Mouse (Mus musculus) spleen, adult 2 months (tissue): Measurements from ENCODE around the gene Dip2a. TPM values are rescaled to one million over a fixed set of nuclear protein-coding genes. Genes with fewer than 3 reads are reported as not detected.

Source experiments
- DNase-seq, 2 experiments: peaks; one replicate each; pipeline versions ENCODE4 v3.0.0 to v3.0.0-alpha.2; 2012 to 2021; ENCODE audit warnings: low spot score in 2 of 2, low read depth in 1 of 2
- H3K27ac ChIP-seq: fragments of 200-500 bp; 2 replicates; pipeline ENCODE4 v1.5.1; 2012; ENCODE audit warnings: low read length, inconsistent platforms; ENCODE audit not compliant: insufficient read depth
- H3K27me3 ChIP-seq: fragments of 200-500 bp; 2 replicates; pipeline ENCODE4 v1.6.1; 2012; ENCODE audit warnings: mild to moderate bottlenecking, moderate library complexity, low read length, inconsistent platforms; ENCODE audit not compliant: control insufficient read depth, insufficient read depth
- H3K36me3 ChIP-seq: fragments of 200-500 bp; 2 replicates; pipeline ENCODE4 v1.6.1; 2012; ENCODE audit warnings: mild to moderate bottlenecking, low read length, inconsistent platforms; ENCODE audit not compliant: control insufficient read depth, insufficient read depth
- H3K4me1 ChIP-seq: fragments of 200-500 bp; 2 replicates; pipeline ENCODE4 v1.6.1; 2011; ENCODE audit warnings: inconsistent platforms; ENCODE audit not compliant: control insufficient read depth, insufficient read depth, insufficient read length
- H3K4me3 ChIP-seq: fragments of 200-500 bp; 2 replicates; pipeline ENCODE4 v1.5.1; 2011; ENCODE audit warnings: mild to moderate bottlenecking, inconsistent platforms; ENCODE audit not compliant: insufficient read depth, insufficient read length; ENCODE audit errors: extremely low read depth
- CTCF ChIP-seq: fragments of 200-500 bp; IDR thresholded peaks from 2 replicates; pipeline ENCODE4 v1.5.1; 2011; ENCODE audit warnings: mild to moderate bottlenecking, inconsistent platforms; ENCODE audit not compliant: insufficient read depth, insufficient read length, insufficient replicate concordance; ENCODE audit errors: extremely low read depth
- POLR2A ChIP-seq: fragments of 200-500 bp; IDR thresholded peaks from 2 replicates; pipeline ENCODE4 v1.6.1; 2011; ENCODE audit warnings: low read depth, low read length, inconsistent platforms
- WGBS: fragments of 180-500 bp; shearing (Covaris S2); methylation state at CpG from one replicate; pipeline ENCODE4 v1.1.7; 2018; 5-methylcytosine and 5-hydroxymethylcytosine counted together
- polyA plus RNA-seq: library from polyadenylated mRNA; depleted of rRNA; stranded (reverse); fragments of >200 nt; gene quantifications from 2 replicates; pipeline ENCODE4 v1.2.3, GENCODE M21; 2012

Dip2a gene
- polyA plus RNA-seq, 1 experiment = 7.1 TPM

- whole genome bisulfite sequencing = 89% methylated on average over 11 of the region's 11 CpGs
- Histone ChIP-seq H3K36me3 (no peaks in the 10 kb centered on the region; the same call in 1 of the 2 replicates), H3K4me3 (no peak overlapping the region), H3K4me1 (no peaks in the 10 kb centered on the region), H3K27ac (no peak overlapping the region), H3K27me3 (no peaks in the 10 kb centered on the region)
- no peak for DNase-seq
- TF ChIP-seq POLR2A (no peak), CTCF (no peak)
Measured at GRCm38 (mm10) chr10:76288268-76288993, 56.7 kb downstream of the Dip2a start.

DNA sequence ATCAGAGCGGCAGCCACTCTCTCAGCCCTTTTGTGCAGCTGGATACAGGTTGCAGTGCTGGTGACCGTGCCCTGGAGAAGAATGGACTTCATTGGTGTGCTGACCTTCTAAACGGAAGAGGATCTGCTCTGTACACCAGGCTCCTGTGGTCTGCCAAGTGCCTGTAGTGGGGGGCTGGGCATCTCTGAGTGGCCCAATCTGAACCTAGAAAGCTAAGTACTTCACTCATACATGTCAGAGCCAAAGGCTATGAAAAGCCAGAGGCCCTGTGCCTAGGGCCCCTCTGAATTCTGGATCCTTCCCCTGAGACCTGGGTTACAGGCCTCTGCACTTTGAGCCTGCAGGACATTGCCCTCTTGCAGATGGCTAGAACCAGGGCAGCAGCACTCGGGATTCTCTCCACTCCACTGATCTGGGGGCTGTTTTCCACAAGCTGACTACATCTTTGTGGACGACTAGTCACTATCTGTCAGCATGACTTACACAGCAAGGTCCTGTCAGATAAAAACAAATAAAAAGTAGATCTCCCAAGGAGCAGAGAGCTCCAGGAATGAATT is 66.5 kb downstream of the Dip2a start:
- no peaks in the 10 kb centered on the region for H3K36me3 ChIP-seq
- 88% methylated on average over 5 of the region's 5 CpGs for WGBS
- no peak for DNase-seq

DNA sequence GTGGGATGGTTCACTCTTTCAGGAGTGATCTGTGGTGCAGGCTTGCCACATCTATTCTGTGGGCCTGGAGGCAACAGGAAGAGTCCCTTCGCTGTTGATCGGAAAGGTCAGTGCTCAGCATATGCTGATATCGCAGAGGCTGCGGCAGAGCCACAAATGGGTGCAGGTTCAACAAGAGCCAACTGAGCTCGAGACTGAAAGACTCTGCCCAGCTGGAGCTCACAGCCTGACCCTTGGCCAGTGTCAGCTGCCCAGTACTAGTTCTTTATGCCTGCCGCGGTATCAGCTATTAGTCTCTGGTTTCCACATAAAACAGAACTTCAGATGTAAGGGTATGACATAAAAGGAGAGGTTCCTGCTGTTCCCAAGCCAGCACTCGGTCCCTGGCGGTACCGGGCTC is 69.8 kb downstream of the Dip2a start:
- TF ChIP-seq CTCF = no peak
- TF ChIP-seq POLR2A = no peak
- H3K4me3 ChIP-seq = no peak overlapping the region
- H3K27me3 ChIP-seq = no peaks in the 10 kb centered on the region
- DNase-seq = no peak
- WGBS = 92% methylated on average over 10 of the region's 10 CpGs
- H3K27ac ChIP-seq = no peak overlapping the region
- no peaks in the 10 kb centered on the region for H3K36me3 ChIP-seq
- H3K4me1 ChIP-seq = no peaks in the 10 kb centered on the region

More for the DNA sequence above, 66.5 kb downstream of the Dip2a start:
- H3K27me3 ChIP-seq = no peaks in the 10 kb centered on the region
- H3K27ac ChIP-seq = no peak overlapping the region
- no peak overlapping the region for H3K4me3 ChIP-seq
- TF ChIP-seq CTCF = no peak
- no peak for TF ChIP-seq POLR2A
- H3K4me1 ChIP-seq = no peaks in the 10 kb centered on the region

GRCm38 (mm10) chr10:76271238-76271637 is 73.9 kb downstream of the Dip2a start:
- peak; percentile 19 to 38 for DNase-seq
- Histone ChIP-seq H3K4me1 (no peaks in the 10 kb centered on the region), H3K36me3 (no peaks in the 10 kb centered on the region), H3K4me3 (no peak overlapping the region), H3K27me3 (no peaks in the 10 kb centered on the region), H3K27ac (no peak overlapping the region)
- no peak for TF ChIP-seq POLR2A
- peak; percentile 63; the same call in 1 of the 2 replicates for TF ChIP-seq CTCF
- WGBS = 30% methylated on average over 8 of the region's 8 CpGs

GRCm38 (mm10) chr10:76262431-76262830 is 82.7 kb downstream of the Dip2a start:
- H3K4me1 ChIP-seq = peaks cover 3% of the 10 kb centered on the region; the same call in 1 of the 2 replicates
- H3K4me3 ChIP-seq = no peak overlapping the region
- 92% methylated on average over 4 of the region's 4 CpGs for WGBS
- H3K36me3 ChIP-seq = no peaks in the 10 kb centered on the region
- no peak for DNase-seq
- no peak overlapping the region for H3K27ac ChIP-seq
- no peak for TF ChIP-seq CTCF
- TF ChIP-seq POLR2A = no peak
- H3K27me3 ChIP-seq = no peaks in the 10 kb centered on the region

DNA sequence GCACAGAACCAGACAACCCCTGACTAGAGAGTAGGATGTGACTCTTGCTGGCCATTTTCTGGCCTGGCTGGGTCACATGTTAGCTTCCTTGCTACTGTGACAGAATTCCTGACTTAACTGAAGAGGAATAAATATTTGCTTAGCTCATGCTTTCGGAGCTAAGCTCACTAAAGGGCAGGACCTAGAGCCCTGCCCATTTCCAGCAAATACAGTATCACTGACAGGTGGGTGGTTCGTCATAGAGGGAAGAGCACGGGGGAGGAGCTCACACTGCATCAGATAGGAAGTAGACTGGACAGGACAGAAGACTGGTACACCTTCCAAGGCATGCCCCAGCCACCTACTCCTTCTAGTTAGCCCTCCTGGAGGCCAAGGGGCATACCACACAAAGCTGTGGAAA is 83.6 kb downstream of the Dip2a start:
- Histone ChIP-seq H3K27ac (no peak overlapping the region), H3K4me1 (peaks cover 3% of the 10 kb centered on the region; the same call in 1 of the 2 replicates), H3K27me3 (no peaks in the 10 kb centered on the region), H3K36me3 (no peaks in the 10 kb centered on the region), H3K4me3 (no peak overlapping the region)
- DNase-seq = no peak
- no peak for TF ChIP-seq CTCF
- no peak for TF ChIP-seq POLR2A
- 76% methylated on average over 3 of the region's 3 CpGs for WGBS

DNA sequence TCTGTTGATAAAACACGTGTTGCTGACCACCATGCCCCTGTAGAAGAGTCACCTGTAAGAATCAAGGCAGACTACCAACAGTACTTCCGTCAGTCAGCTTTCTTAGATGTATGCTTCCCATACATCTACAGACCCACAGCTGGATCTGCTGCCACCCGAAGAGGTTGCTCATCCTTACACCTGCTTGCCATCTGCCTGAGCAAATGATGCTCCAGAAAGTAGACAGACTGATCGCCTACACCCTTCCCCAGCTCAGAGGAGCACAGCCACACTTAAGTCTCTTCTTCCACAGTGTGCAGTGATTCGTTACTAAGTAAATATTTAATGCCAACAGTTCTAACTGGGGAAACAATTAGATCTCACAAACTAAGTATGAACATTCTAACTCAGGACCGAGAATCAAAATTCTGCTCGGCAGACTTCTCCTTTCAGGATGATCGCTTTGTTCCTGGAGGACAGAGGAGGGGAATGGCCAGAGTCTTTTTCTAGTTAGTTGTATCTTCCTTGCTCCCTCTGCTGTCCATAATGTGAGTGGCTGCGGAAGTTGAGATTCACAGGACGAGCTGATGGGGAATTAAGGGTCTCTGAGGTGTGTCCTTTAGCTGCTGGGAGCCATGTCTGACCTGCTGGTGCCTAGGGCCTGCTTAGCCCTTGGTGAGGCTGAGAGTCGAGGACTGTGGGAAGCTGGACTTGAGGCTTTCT is 84.6 kb downstream of the Dip2a start:
- H3K27me3 ChIP-seq = no peaks in the 10 kb centered on the region
- TF ChIP-seq POLR2A (no peak), CTCF (no peak)
- H3K4me3 ChIP-seq = no peak overlapping the region
- DNase-seq = no peak
- H3K4me1 ChIP-seq = peaks cover 3% of the 10 kb centered on the region; the same call in 1 of the 2 replicates
- WGBS = 79% methylated on average over 11 of the region's 11 CpGs
- H3K27ac ChIP-seq = no peak overlapping the region
- H3K36me3 ChIP-seq = no peaks in the 10 kb centered on the region
